ENCODE assay signal across 13 mouse cellular contexts in genomic region chr5:120008306-120008705, GRCm38 (mm10).
"Had no signal": no experiment of that assay in that cellular context is flagged by ENCODE, and none has a peak within 500 bp of the region (broad histone marks: within the 10 kb centered on the region; RNA-seq: fewer than 3 reads in every experiment).

No protein-coding gene starts in this region.

- H3K36me3 ChIP-seq: liver, embryonic 13.5 days; midbrain, embryonic 12.5 days; midbrain, embryonic 15.5 days had no signal

- H3K4me1 ChIP-seq: liver, embryonic 13.5 days; midbrain, embryonic 12.5 days; midbrain, embryonic 15.5 days had no signal

- ATAC-seq: intestine, postnatal 0 days; midbrain, embryonic 15.5 days had no signal

- H3K4me3 ChIP-seq: liver, embryonic 13.5 days; midbrain, embryonic 12.5 days; midbrain, embryonic 15.5 days; myocyte had no signal

- H3K4me2 ChIP-seq: liver, embryonic 13.5 days; midbrain, embryonic 12.5 days; midbrain, embryonic 15.5 days had no signal

- DNase-seq: kidney, adult 2 months; kidney, postnatal 14 days; left cerebral cortex, postnatal 4 days; liver, embryonic 13.5 days; lung, adult 2 months; lung, postnatal 14 days; lung, postnatal 4 days; thymus, adult 18-20 months; thymus, postnatal 36 days had no signal

- H3K27me3 ChIP-seq: liver, embryonic 13.5 days; midbrain, embryonic 12.5 days; midbrain, embryonic 15.5 days had no signal

- H3K9ac ChIP-seq: liver, embryonic 13.5 days; midbrain, embryonic 12.5 days; midbrain, embryonic 15.5 days had no signal

- H3K9me3 ChIP-seq: midbrain, embryonic 15.5 days had no signal

- H3K27ac ChIP-seq: liver, embryonic 13.5 days; midbrain, embryonic 12.5 days; midbrain, embryonic 15.5 days had no signal
